ENCODE assay signal across 9 mouse cellular contexts in the genomic region with DNA sequence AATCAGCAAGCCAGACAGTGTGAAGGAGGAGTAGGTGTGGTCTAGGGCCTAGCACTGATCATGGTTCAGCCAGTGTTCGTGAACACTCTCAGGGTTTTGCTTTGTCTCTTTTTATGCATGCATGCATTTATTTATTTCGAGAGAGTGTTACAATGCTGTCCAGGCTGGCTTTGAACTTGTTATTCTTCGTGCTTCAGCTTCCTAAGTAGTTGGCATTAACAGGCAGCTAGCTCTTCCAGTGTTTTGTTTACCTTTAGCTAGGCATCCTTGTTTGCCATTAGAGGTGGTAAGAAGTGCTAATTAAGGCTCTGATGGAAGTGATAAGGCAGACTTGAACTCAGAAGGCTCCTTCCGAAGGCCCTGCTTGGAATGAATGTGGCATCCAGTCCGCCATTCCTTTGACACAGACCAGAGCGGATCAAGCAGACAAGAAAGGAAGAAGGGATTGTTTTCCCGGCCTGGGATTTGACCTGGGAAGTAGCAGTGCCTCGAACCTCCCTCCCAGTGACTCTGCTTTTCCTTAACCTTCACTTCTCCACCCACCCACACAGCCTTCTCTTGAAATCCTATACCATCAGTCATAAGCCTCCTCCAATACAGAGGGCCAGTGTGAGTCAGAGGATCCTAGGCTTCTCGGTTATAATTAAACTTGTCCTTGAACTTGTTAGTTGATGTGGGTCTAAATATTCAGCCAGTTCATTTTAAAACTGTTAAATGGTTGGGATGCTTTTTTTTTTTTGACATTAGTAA. TPM values are rescaled to one million over a fixed set of nuclear protein-coding genes. Genes with fewer than 3 reads are reported as not detected.
A peak's percentile ranks its signal among the peaks of the same experiment; 100 is the strongest.
DNase-seq lines count a peak whose midpoint lies in the region; ATAC-seq lines count a peak whose summit lies in the region.
"Had no signal": no experiment of that assay in that cellular context is flagged by ENCODE, and none has a peak within 500 bp of the region (broad histone marks: within the 10 kb centered on the region; RNA-seq: fewer than 3 reads in every experiment).

No protein-coding gene starts in this region.

- 41% methylated on average over 9 of the region's 9 CpGs for WGBS in lung, embryonic 16.5 days
- WGBS in embryonic facial prominence, embryonic 15.5 days: 42% methylated on average over 9 of the region's 9 CpGs
- WGBS in limb, embryonic 10.5 days: 40% methylated on average over 9 of the region's 9 CpGs
- 35% methylated on average over 9 of the region's 9 CpGs for WGBS in stomach, embryonic 14.5 days

- no peaks in the 10 kb centered on the region for H3K9me3 ChIP-seq in lung, embryonic 16.5 days (ENCODE audit: control insufficient read depth, low read length)
- no peaks in the 10 kb centered on the region for H3K9me3 ChIP-seq in embryonic facial prominence, embryonic 15.5 days (replicated peaks)
- no peaks in the 10 kb centered on the region for H3K9me3 ChIP-seq in limb, embryonic 10.5 days (replicated peaks)
- no peaks in the 10 kb centered on the region for H3K9me3 ChIP-seq in stomach, embryonic 14.5 days (ENCODE audit: control insufficient read depth, low read depth, low read length)

- peak overlapping the region; percentile 43; the same call in 1 of the 2 replicates for H3K9ac ChIP-seq in lung, embryonic 16.5 days (ENCODE audit: low read length)
- no peak overlapping the region for H3K9ac ChIP-seq in embryonic facial prominence, embryonic 15.5 days
- H3K9ac ChIP-seq in stomach, embryonic 14.5 days (replicated peaks; ENCODE audit: low read depth, low read length): no peak overlapping the region

- H3K4me3 ChIP-seq in lung, embryonic 16.5 days (ENCODE audit: low read length): peak overlapping the region; percentile 20
- peak overlapping the region; percentile 69 for H3K4me3 ChIP-seq in embryonic facial prominence, embryonic 15.5 days (replicated peaks)
- H3K4me3 ChIP-seq in limb, embryonic 10.5 days: peak overlapping the region; percentile 91
- peak overlapping the region; percentile 88; the same call in 1 of the 2 replicates for H3K4me3 ChIP-seq in stomach, embryonic 14.5 days (ENCODE audit: low read depth, low read length)

- no peaks in the 10 kb centered on the region for H3K27me3 ChIP-seq in lung, embryonic 16.5 days (ENCODE audit: control insufficient read depth, insufficient read depth, low read depth, low read length)
- H3K27me3 ChIP-seq in embryonic facial prominence, embryonic 15.5 days: no peaks in the 10 kb centered on the region
- no peaks in the 10 kb centered on the region for H3K27me3 ChIP-seq in limb, embryonic 10.5 days (ENCODE audit: low read depth, poor library complexity, severe bottlenecking)
- no peaks in the 10 kb centered on the region for H3K27me3 ChIP-seq in stomach, embryonic 14.5 days (ENCODE audit: control insufficient read depth, insufficient read depth, low read length)

- peak overlapping the region; percentile 71 for H3K4me2 ChIP-seq in lung, embryonic 16.5 days (ENCODE audit: low read depth, low read length)
- H3K4me2 ChIP-seq in embryonic facial prominence, embryonic 15.5 days (replicated peaks): peak overlapping the region; percentile 58
- H3K4me2 ChIP-seq in stomach, embryonic 14.5 days (replicated peaks; ENCODE audit: low read depth, low read length): peak overlapping the region; percentile 76

- peaks cover 11% of the 10 kb centered on the region for H3K4me1 ChIP-seq in lung, embryonic 16.5 days (replicated peaks; ENCODE audit: control insufficient read depth, insufficient read depth, low read length)
- peaks cover 26% of the 10 kb centered on the region for H3K4me1 ChIP-seq in embryonic facial prominence, embryonic 15.5 days
- H3K4me1 ChIP-seq in limb, embryonic 10.5 days: peaks cover 26% of the 10 kb centered on the region
- peaks cover 16% of the 10 kb centered on the region for H3K4me1 ChIP-seq in stomach, embryonic 14.5 days (ENCODE audit: control insufficient read depth, insufficient read depth, low read length)

- no peaks in the 10 kb centered on the region for H3K36me3 ChIP-seq in lung, embryonic 16.5 days (ENCODE audit: control insufficient read depth, insufficient read depth, low read length)
- no peaks in the 10 kb centered on the region for H3K36me3 ChIP-seq in embryonic facial prominence, embryonic 15.5 days
- H3K36me3 ChIP-seq in limb, embryonic 10.5 days: no peaks in the 10 kb centered on the region
- no peaks in the 10 kb centered on the region for H3K36me3 ChIP-seq in stomach, embryonic 14.5 days (ENCODE audit: control insufficient read depth, insufficient read depth, low read length)

- ATAC-seq in lung, embryonic 16.5 days (ENCODE audit: low read depth): no peak
- no peak for ATAC-seq in embryonic facial prominence, embryonic 15.5 days (ENCODE audit: insufficient number of reproducible peaks, low FRiP score, low TSS enrichment, low read depth)
- no peak for ATAC-seq in stomach, embryonic 14.5 days (ENCODE audit: insufficient number of reproducible peaks, insufficient read depth, low FRiP score, low read depth)

- no peak overlapping the region for H3K27ac ChIP-seq in lung, embryonic 16.5 days (ENCODE audit: low read length)
- H3K27ac ChIP-seq in embryonic facial prominence, embryonic 15.5 days (replicated peaks): no peak overlapping the region; the same call in 1 of the 2 replicates
- H3K27ac ChIP-seq in limb, embryonic 10.5 days: no peak overlapping the region
- no peak overlapping the region for H3K27ac ChIP-seq in stomach, embryonic 14.5 days (ENCODE audit: low read length)

- DNase-seq in lung, postnatal 14 days: no peak
- no peak for DNase-seq in limb, embryonic 10.5 days (ENCODE audit: low spot score)
- no peak for DNase-seq in frontal cortex, postnatal 14 days (ENCODE audit: low spot score in 2 of 2)
- DNase-seq in embryo, embryonic 10 days (ENCODE audit: low spot score): no peak
- DNase-seq in testis, postnatal 14 days (ENCODE audit: low spot score): no peak
- DNase-seq: kidney, adult 11 months had no signal

RNA-seq across cellular contexts. Expression of a gene that starts 1.7 kb away (rescaled TPM):
- polyA plus RNA-seq in lung, embryonic 16.5 days (2015; fragmentation: Nextera tagmentation; extraction: Ambion mirVana): 19.8 and 21.0 TPM in 2 replicates
- polyA plus RNA-seq in embryonic facial prominence, embryonic 15.5 days (2015; fragmentation: Nextera tagmentation; extraction: Ambion mirVana): 16.1 and 17.2 TPM in 2 replicates
- polyA plus RNA-seq in limb, embryonic 10.5 days (2016; fragmentation: Nextera tagmentation; extraction: Ambion mirVana): 15.0 and 16.2 TPM in 2 replicates
- polyA plus RNA-seq in stomach, embryonic 14.5 days (2014; fragmentation: Nextera tagmentation; extraction: Ambion mirVana): 25.6 and 28.3 TPM in 2 replicates

RNA-seq across cellular contexts. Expression of a gene that starts 28.9 kb away (rescaled TPM):
- polyA plus RNA-seq in lung, embryonic 16.5 days (2015; fragmentation: Nextera tagmentation; extraction: Ambion mirVana): 499 and 571 TPM in 2 replicates
- polyA plus RNA-seq in embryonic facial prominence, embryonic 15.5 days (2015; fragmentation: Nextera tagmentation; extraction: Ambion mirVana): 560 and 603 TPM in 2 replicates
- 460 and 572 TPM in 2 replicates for polyA plus RNA-seq in limb, embryonic 10.5 days (2016; fragmentation: Nextera tagmentation; extraction: Ambion mirVana)
- polyA plus RNA-seq in stomach, embryonic 14.5 days (2014; fragmentation: Nextera tagmentation; extraction: Ambion mirVana): 834 and 883 TPM in 2 replicates

RNA-seq across cellular contexts. Expression of a gene that starts 37.0 kb away (rescaled TPM):
- 2.3 and 2.6 TPM in 2 replicates for polyA plus RNA-seq in lung, embryonic 16.5 days (2015; fragmentation: Nextera tagmentation; extraction: Ambion mirVana)
- polyA plus RNA-seq in embryonic facial prominence, embryonic 15.5 days (2015; fragmentation: Nextera tagmentation; extraction: Ambion mirVana): 1.7 and 1.9 TPM in 2 replicates
- polyA plus RNA-seq in limb, embryonic 10.5 days (2016; fragmentation: Nextera tagmentation; extraction: Ambion mirVana): 0.49 and 0.95 TPM in 2 replicates
- polyA plus RNA-seq in stomach, embryonic 14.5 days (2014; fragmentation: Nextera tagmentation; extraction: Ambion mirVana): 1.9 and 2.7 TPM in 2 replicates

RNA-seq across cellular contexts. Expression of a gene that starts 40.0 kb away (rescaled TPM):
- 38.8 and 44.3 TPM in 2 replicates for polyA plus RNA-seq in lung, embryonic 16.5 days (2015; fragmentation: Nextera tagmentation; extraction: Ambion mirVana)
- polyA plus RNA-seq in embryonic facial prominence, embryonic 15.5 days (2015; fragmentation: Nextera tagmentation; extraction: Ambion mirVana): 37.7 and 40.2 TPM in 2 replicates
- polyA plus RNA-seq in limb, embryonic 10.5 days (2016; fragmentation: Nextera tagmentation; extraction: Ambion mirVana): 35.4 and 37.2 TPM in 2 replicates
- polyA plus RNA-seq in stomach, embryonic 14.5 days (2014; fragmentation: Nextera tagmentation; extraction: Ambion mirVana): 47.6 and 49.1 TPM in 2 replicates

Comparison
In these comparisons a context has a peak if more than half of its experiments do, and no peak if none do; other contexts are left out.
1. H3K4me3 ChIP-seq: peak in every context shown above with its lines; median percentile 91 in limb, embryonic 10.5 days; 88 in stomach, embryonic 14.5 days; 69 in embryonic facial prominence, embryonic 15.5 days; 20 in lung, embryonic 16.5 days.